Mouse (Mus musculus): ENCODE measurements at regions not wholly inside any gene's neighbourhood (a gene's known extent, or its start where the extent isn't known, plus 50 kb on each side); places are given as distances from the start of the nearest gene placed in this dataset.

DNA sequence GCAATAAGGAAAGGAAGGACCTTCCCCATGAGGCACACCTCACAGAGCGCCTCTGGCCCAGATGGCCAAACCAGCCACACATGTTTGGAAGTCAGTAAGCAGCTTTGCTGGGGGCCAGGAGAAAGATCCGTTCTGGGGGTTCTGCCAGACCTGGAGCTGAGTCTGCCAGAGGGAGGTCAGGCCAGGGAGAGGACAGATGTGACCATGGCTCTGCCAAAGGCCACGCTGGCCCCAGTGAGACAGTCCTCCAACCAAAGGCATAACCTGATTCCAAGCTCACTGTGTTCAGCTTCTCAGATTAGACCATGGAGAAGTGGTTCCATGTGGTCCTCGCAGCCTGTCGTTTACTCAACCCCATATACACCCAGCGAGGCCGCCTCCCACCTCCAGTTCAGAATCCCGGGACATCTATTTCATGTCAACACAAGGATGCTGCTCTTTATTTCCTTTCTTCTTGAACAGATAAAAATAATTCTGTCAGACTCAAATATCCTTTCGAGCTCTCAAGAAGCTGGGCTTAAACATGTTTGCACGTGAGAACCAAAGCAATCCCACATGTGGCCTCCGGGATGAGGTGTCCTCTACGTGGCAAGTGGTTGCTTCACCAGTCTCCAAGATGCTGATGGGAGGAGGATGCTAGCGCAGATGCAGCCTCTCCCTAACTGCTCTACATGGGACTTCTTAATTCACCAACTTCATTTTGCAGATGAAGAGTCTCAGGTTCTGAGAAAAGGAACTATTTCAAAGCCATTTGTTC, 130.1 kb upstream of the Usp24 start:
- Histone ChIP-seq H3K27me3 (no peaks in the 10 kb centered on the region), H3K9ac (no peak overlapping the region), H3K4me2 (replicated peaks) (no peak overlapping the region), H3K36me3 (no peaks in the 10 kb centered on the region), H3K9me3 (replicated peaks) (no peaks in the 10 kb centered on the region), H3K4me1 (peaks cover 15% of the 10 kb centered on the region), H3K4me3 (replicated peaks) (no peak overlapping the region), H3K27ac (replicated peaks) (peak overlapping the region; percentile 78)
- ATAC-seq (ENCODE audit: insufficient number of reproducible peaks, low FRiP score, low TSS enrichment, low read depth), result peak; percentile 88
- WGBS, result 40% methylated on average over 13 of the region's 13 CpGs

DNA sequence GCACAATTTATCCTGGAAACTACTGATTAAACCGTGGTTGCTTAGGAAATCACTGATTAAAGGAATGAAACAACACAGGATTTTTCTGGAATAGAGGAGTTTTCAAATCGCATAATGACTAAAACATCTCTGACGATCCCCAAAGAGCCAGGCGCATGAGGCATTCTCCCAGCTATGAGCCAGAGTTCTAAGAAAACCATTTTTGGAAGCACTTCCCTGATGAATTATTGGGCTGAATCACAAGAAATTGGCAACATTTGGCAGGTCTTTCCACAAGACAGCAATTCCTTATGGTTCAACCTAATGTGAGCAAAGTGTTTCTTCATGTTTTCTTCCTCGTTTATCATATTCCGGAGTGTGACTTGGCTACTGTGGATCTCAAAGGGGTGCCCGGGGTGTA, 129.3 kb upstream of the Usp24 start:
- WGBS, result 53% methylated on average over 7 of the region's 7 CpGs
- H3K9ac ChIP-seq, result no peak overlapping the region
- no peak overlapping the region for H3K4me3 ChIP-seq (replicated peaks)
- no peaks in the 10 kb centered on the region for H3K9me3 ChIP-seq (replicated peaks)
- peaks cover 15% of the 10 kb centered on the region for H3K4me1 ChIP-seq
- no peak overlapping the region for H3K4me2 ChIP-seq (replicated peaks)
- H3K27ac ChIP-seq (replicated peaks), result 0 out of 2 replicates have a peak overlapping the region, but pooled peaks have one; percentile 5
- ATAC-seq (ENCODE audit: insufficient number of reproducible peaks, low FRiP score, low TSS enrichment, low read depth), result no peak
- no peaks in the 10 kb centered on the region for H3K36me3 ChIP-seq
- no peaks in the 10 kb centered on the region for H3K27me3 ChIP-seq

DNA sequence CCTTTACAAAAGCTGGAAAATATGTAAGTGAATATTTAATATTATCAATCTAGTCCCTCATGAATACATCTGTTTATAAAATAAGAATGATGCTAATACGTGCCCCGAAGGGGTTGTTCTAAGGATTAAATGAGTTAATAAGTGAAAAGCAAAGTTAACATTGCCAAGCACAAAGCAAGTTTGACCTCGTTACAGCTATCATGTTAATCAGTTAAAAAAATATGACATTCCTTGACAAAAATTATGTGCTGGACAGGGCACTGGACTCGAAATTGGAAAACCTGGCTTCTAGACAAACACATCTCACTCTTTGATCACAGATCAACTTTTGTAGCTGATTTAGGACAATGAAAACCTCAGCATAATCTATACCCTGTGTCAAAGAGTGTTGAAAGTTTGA, 125.8 kb upstream of the Usp24 start:
- ATAC-seq (ENCODE audit: insufficient number of reproducible peaks, low FRiP score, low TSS enrichment, low read depth), result no peak
- H3K4me1 ChIP-seq, result peaks cover 12% of the 10 kb centered on the region
- no peaks in the 10 kb centered on the region for H3K36me3 ChIP-seq
- H3K4me2 ChIP-seq (replicated peaks), result no peak overlapping the region
- H3K9me3 ChIP-seq (replicated peaks), result no peaks in the 10 kb centered on the region
- H3K4me3 ChIP-seq (replicated peaks), result no peak overlapping the region
- no peak overlapping the region for H3K9ac ChIP-seq
- WGBS, result 63% methylated on average over 4 of the region's 4 CpGs
- no peaks in the 10 kb centered on the region for H3K27me3 ChIP-seq
- H3K27ac ChIP-seq (replicated peaks), result no peak overlapping the region

DNA sequence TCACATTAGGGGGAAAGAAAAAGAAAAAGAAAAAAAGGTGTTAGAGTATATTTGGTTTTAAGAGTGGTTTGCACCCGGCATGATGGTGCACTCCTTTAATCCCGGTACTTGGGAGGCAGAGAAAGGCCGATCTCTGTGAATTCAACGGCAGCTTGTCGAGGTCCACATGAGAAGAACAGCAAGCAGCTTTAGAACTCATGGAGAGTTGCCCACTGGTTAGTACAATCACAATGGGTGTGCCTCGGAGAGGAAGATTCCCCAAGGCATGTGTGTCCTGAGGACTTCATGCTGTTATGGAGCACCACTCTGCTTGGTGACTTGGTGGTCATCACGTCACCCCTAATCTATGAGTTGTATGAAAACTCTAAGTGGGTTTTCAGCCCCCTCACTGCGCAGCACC, 124.7 kb upstream of the Usp24 start:
- no peaks in the 10 kb centered on the region for H3K9me3 ChIP-seq (replicated peaks)
- H3K4me2 ChIP-seq (replicated peaks), result no peak overlapping the region
- no peak for ATAC-seq (ENCODE audit: insufficient number of reproducible peaks, low FRiP score, low TSS enrichment, low read depth)
- H3K27me3 ChIP-seq, result no peaks in the 10 kb centered on the region
- H3K4me3 ChIP-seq (replicated peaks), result no peak overlapping the region
- no peaks in the 10 kb centered on the region for H3K36me3 ChIP-seq
- no peak overlapping the region for H3K27ac ChIP-seq (replicated peaks)
- H3K9ac ChIP-seq, result no peak overlapping the region
- 91% methylated on average over 8 of the region's 8 CpGs for WGBS
- H3K4me1 ChIP-seq, result peaks cover 3% of the 10 kb centered on the region; the same call in 1 of the 2 replicates

DNA sequence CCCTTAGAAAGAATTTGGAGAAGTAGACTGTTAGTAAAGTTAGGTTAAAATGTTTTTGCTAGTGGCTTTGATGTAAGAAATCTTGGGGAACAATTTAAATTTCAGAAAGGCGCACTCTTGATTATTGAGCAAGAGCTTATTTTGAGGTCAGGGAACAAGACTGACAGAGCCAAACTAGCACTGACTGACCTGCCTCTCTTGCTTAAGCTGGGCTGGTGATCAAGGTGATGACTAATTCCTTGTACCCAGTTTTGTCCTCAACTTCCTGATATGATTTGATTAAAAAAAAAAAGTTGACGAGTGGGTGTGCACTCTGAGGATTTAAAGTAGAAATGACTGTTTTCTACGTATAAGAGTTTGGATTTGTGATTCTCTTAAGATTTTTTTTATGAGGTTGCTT, 124.2 kb upstream of the Usp24 start:
- ATAC-seq (ENCODE audit: insufficient number of reproducible peaks, low FRiP score, low TSS enrichment, low read depth), result no peak
- H3K27ac ChIP-seq (replicated peaks), result no peak overlapping the region
- H3K4me1 ChIP-seq, result no peaks in the 10 kb centered on the region; the same call in 1 of the 2 replicates
- no peaks in the 10 kb centered on the region for H3K27me3 ChIP-seq
- 69% methylated on average over 3 of the region's 3 CpGs for WGBS
- no peak overlapping the region for H3K4me2 ChIP-seq (replicated peaks)
- H3K9ac ChIP-seq, result no peak overlapping the region
- H3K9me3 ChIP-seq (replicated peaks), result no peaks in the 10 kb centered on the region
- no peaks in the 10 kb centered on the region for H3K36me3 ChIP-seq
- H3K4me3 ChIP-seq (replicated peaks), result no peak overlapping the region

DNA sequence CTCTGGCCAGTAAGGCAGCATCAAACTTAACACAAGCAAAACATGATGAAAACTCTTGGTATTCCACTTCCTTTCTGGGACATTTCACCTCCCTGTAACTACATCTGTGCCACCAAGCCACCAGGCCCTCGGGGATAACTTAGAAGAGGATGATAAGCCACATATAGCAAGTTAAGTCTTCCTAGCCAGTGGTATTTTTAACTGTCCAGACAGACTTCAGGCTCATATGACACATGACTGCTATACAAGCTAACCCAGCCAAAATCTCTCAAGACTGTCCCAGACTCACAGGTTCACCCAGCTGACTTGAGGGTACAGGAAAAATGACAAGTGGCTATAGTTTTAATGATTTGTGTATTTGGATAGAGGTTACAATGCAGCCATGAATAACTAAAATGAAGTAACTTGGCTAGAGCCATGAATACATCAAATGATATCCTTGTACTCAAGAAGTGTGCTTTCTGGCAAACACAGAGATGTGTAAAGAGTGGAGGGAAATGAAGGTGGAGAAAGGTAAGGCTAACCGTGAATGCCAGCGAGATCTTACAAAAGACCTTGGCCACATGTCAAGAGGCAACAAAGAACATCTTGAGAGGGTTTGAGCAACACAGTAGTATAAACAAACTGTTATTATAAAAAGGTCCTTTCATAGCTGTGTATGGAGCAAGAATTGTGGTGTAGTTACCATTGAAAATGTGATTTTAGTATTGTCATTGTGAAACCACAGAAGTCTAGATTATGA, 122.6 kb upstream of the Usp24 start:
- no peaks in the 10 kb centered on the region for H3K4me1 ChIP-seq
- H3K27me3 ChIP-seq, result no peaks in the 10 kb centered on the region
- no peak overlapping the region for H3K4me2 ChIP-seq (replicated peaks)
- WGBS, result 59% methylated on average over 3 of the region's 3 CpGs
- H3K9me3 ChIP-seq (replicated peaks), result no peaks in the 10 kb centered on the region
- no peak overlapping the region for H3K4me3 ChIP-seq (replicated peaks)
- H3K36me3 ChIP-seq, result no peaks in the 10 kb centered on the region
- ATAC-seq (ENCODE audit: insufficient number of reproducible peaks, low FRiP score, low TSS enrichment, low read depth), result no peak
- no peak overlapping the region for H3K9ac ChIP-seq
- H3K27ac ChIP-seq (replicated peaks), result no peak overlapping the region

DNA sequence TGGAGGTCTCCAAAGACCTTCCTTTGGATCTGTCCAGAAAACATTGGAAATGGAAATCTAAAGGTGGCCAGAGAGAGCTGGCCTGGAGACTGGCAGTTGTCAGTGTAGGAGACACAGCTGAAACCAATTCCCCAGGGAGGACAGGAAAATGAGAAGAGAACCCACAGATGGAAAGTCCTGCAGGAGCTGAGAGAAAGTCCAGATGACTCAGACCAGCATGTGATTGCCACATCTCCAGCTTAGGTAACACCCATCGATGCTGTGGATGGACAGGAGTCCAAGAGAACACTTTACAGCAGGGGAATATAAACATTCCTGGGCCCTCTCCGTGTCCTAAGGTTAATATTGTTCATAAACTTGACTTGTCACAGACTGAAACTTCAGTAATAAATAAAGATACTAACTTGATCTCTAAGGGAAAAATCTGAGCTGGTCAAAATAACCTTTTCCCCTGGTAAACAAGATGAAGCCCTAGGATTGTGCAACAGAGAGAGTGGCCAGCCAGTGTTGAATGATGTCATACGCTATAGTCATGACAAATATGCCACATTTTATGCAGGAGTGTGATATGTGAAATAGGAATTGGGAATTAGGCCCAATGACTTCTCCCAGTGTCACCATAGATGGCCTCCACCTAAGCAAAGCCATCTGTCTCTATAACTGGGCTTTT, 120.4 kb upstream of the Usp24 start:
- no peak for ATAC-seq (ENCODE audit: insufficient number of reproducible peaks, low FRiP score, low TSS enrichment, low read depth)

DNA sequence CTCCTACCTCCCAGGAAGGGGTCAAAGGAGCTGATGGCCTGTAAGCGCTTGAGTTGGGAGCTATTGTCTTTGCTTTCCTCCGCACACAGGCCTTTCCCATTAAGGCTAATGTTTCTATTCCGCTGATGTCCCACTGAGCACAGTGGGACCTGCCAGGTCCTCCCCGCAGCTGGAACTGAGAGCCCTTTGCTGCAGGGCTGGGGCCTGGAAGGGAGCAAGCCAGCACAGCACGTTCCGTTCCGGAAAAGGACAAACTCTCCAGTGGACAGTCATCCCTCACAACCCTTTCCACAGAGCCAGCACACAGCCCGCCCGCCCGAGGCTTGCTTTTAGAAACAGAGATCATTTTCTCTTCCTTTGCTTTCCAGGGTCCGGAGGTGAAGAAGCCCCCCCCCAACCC, 116.2 kb upstream of the Usp24 start:
- no peak overlapping the region for H3K4me3 ChIP-seq (replicated peaks)
- no peak for ATAC-seq (ENCODE audit: insufficient number of reproducible peaks, low FRiP score, low TSS enrichment, low read depth)
- no peaks in the 10 kb centered on the region for H3K9me3 ChIP-seq (replicated peaks)
- peak overlapping the region; percentile 60; the same call in 1 of the 2 replicates for H3K27ac ChIP-seq (replicated peaks)
- H3K4me1 ChIP-seq, result peaks cover 20% of the 10 kb centered on the region
- H3K36me3 ChIP-seq, result no peaks in the 10 kb centered on the region
- no peak overlapping the region for H3K9ac ChIP-seq
- WGBS, result 24% methylated on average over 11 of the region's 11 CpGs
- no peak overlapping the region for H3K4me2 ChIP-seq (replicated peaks)
- H3K27me3 ChIP-seq, result no peaks in the 10 kb centered on the region

More for the DNA sequence above, 120.4 kb upstream of the Usp24 start:
- H3K4me1 ChIP-seq, result peaks cover 20% of the 10 kb centered on the region
- no peaks in the 10 kb centered on the region for H3K27me3 ChIP-seq
- no peaks in the 10 kb centered on the region for H3K9me3 ChIP-seq (replicated peaks)
- H3K9ac ChIP-seq, result no peak overlapping the region
- H3K36me3 ChIP-seq, result no peaks in the 10 kb centered on the region
- H3K4me3 ChIP-seq (replicated peaks), result no peak overlapping the region
- 83% methylated on average over 3 of the region's 3 CpGs for WGBS
- H3K27ac ChIP-seq (replicated peaks), result no peak overlapping the region
- H3K4me2 ChIP-seq (replicated peaks), result no peak overlapping the region

DNA sequence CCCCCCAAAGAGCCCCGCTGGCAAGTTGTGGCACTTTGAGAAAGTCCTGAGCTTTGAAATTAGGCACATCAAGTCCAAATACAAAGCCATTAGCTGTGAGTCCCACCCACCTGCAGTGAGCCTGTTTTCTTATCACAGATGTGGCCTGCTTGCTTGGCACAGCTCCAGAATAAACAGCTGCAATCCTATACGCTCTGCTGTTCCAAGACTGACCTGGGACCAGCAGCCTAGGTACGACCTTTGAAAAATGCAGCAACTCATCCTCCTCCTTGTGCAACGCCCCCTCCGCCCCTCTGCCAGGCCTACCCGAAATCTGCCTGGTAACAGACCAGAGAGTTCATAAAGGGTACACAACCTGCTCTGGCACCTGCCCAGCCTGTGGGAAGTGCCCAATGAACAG, 115.8 kb upstream of the Usp24 start:
- Histone ChIP-seq H3K9me3 (replicated peaks) (no peaks in the 10 kb centered on the region), H3K4me3 (replicated peaks) (no peak overlapping the region), H3K4me1 (peaks cover 20% of the 10 kb centered on the region), H3K27ac (replicated peaks) (peak overlapping the region; percentile 60; the same call in 1 of the 2 replicates), H3K27me3 (no peaks in the 10 kb centered on the region), H3K36me3 (no peaks in the 10 kb centered on the region), H3K4me2 (replicated peaks) (no peak overlapping the region), H3K9ac (no peak overlapping the region)
- WGBS, result 56% methylated on average over 6 of the region's 6 CpGs
- no peak for ATAC-seq (ENCODE audit: insufficient number of reproducible peaks, low FRiP score, low TSS enrichment, low read depth)

DNA sequence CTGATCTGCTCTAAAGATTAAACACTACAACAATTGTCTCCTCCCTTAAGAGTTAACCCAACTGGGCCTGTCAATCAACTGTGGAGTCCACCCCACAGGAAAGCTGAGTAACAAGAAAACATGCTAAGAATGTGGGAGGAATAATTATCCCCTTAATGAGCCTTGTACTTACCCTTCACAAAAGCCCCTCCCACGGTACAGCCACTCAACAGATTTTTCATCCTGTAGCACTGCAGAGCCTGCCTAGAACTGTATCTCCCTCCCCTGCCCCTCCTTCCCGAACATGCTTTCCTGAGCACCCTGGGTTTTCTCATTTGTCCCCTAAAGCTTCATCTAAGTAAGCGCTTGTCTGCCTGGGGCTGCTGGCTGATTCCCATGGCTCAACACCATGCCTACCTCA, 113.5 kb upstream of the Usp24 start:
- no peaks in the 10 kb centered on the region for H3K36me3 ChIP-seq
- no peak overlapping the region for H3K4me2 ChIP-seq (replicated peaks)
- H3K27me3 ChIP-seq, result no peaks in the 10 kb centered on the region
- WGBS, result 26% methylated on average over 3 of the region's 3 CpGs
- H3K4me1 ChIP-seq, result peaks cover 20% of the 10 kb centered on the region
- H3K9ac ChIP-seq, result no peak overlapping the region
- H3K27ac ChIP-seq (replicated peaks), result no peak overlapping the region
- no peak for ATAC-seq (ENCODE audit: insufficient number of reproducible peaks, low FRiP score, low TSS enrichment, low read depth)
- H3K9me3 ChIP-seq (replicated peaks), result no peaks in the 10 kb centered on the region
- no peak overlapping the region for H3K4me3 ChIP-seq (replicated peaks)

DNA sequence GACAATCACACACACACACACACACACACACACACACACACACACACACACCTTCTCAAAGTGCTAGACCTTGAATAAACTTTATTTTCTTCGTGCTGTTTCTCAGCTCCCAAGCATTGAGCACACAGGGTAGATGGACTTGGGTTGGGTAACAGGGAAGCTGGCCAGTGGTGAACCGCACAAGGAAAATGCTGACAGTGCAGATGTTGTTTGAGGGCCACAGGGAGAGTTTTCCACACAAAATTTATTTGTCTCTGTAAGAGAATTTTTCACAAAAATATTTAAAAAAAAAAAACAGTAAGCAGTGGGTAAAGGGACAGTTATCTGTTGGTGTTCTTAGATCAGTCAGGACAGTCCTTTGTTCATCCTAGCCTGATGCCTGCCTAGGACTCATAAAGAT, 110.8 kb upstream of the Usp24 start:
- WGBS, result 82% methylated on average over 2 of the region's 2 CpGs

More for the DNA sequence above, 110.8 kb upstream of the Usp24 start:
- ATAC-seq (ENCODE audit: insufficient number of reproducible peaks, low FRiP score, low TSS enrichment, low read depth), result no peak
- H3K4me2 ChIP-seq (replicated peaks), result no peak overlapping the region
- no peak overlapping the region for H3K4me3 ChIP-seq (replicated peaks)
- no peak overlapping the region for H3K27ac ChIP-seq (replicated peaks)
- H3K9ac ChIP-seq, result no peak overlapping the region
- H3K27me3 ChIP-seq, result no peaks in the 10 kb centered on the region
- no peaks in the 10 kb centered on the region for H3K36me3 ChIP-seq
- H3K9me3 ChIP-seq (replicated peaks), result no peaks in the 10 kb centered on the region
- peaks cover 3% of the 10 kb centered on the region; the same call in 1 of the 2 replicates for H3K4me1 ChIP-seq
